Mouse (Mus musculus): ENCODE results near the gene Dnmt3a. TPM values are rescaled to one million over a fixed set of nuclear protein-coding genes. Genes with fewer than 3 reads are reported as not detected.

The Dnmt3a gene
- polyA plus RNA-seq, 1 experiment from 2014 or later, result 109 TPM

DNA sequence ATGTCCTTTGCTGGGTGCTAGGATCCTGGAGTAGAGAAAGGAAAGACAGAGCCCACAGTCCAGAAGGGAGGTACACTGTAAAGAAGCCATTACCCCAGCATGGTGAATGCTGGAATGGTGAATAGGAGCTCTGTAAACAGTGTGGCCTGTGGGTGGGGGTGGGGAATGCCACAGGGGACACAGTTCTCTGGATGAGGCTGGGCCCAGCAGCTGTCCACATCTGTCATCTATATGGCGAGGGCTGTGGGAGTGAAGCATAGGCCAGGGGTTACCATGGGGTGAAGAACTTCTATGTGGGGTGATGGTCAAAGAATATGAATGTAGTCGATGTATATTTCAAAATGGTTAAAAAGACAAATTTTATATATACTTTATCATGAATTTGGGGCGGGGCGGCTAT lies 52.9 kb downstream of the Dnmt3a start:
- Histone ChIP-seq H3K4me2 (no peak overlapping the region), H3K9me3 (no peaks in the 10 kb centered on the region), H3K4me3 (no peak overlapping the region), H3K27ac (replicated peaks) (no peak overlapping the region), H3K4me1 (replicated peaks) (peaks cover 11% of the 10 kb centered on the region; the same call in 1 of the 2 replicates), H3K36me3 (peaks cover 27% of the 10 kb centered on the region), H3K27me3 (no peaks in the 10 kb centered on the region), H3K9ac (no peak overlapping the region)
- WGBS, result 90% methylated on average over 4 of the region's 4 CpGs
- ATAC-seq (ENCODE audit: low FRiP score, low read depth), result no peak

DNA sequence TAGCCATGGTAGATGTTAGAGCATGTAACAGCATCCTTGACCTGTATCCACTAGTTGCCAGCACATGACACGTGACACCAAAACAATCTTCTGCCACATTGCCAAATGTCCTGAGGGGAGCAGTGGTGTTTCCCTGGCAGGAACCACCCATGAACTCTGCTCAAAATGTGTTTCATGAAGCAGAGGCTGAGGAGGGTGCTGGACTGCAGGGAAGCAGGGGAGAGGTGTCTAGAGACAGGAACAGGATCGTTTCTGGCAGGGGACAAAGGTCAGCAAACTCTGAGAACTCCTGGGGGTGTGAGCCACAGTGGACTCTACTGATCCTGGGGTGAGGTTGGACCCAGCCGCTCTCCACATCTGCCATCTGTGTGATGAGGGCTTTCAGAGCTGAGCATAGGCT lies 53.7 kb downstream of the Dnmt3a start:
- H3K4me1 ChIP-seq (replicated peaks), result peaks cover 11% of the 10 kb centered on the region; the same call in 1 of the 2 replicates
- no peak overlapping the region for H3K4me3 ChIP-seq
- H3K9me3 ChIP-seq, result no peaks in the 10 kb centered on the region
- WGBS, result 69% methylated on average over 3 of the region's 3 CpGs
- no peaks in the 10 kb centered on the region for H3K27me3 ChIP-seq
- no peak overlapping the region for H3K4me2 ChIP-seq
- H3K9ac ChIP-seq, result no peak overlapping the region
- ATAC-seq (ENCODE audit: low FRiP score, low read depth), result no peak
- H3K27ac ChIP-seq (replicated peaks), result no peak overlapping the region
- peaks cover 26% of the 10 kb centered on the region; the same call in 1 of the 2 replicates for H3K36me3 ChIP-seq

DNA sequence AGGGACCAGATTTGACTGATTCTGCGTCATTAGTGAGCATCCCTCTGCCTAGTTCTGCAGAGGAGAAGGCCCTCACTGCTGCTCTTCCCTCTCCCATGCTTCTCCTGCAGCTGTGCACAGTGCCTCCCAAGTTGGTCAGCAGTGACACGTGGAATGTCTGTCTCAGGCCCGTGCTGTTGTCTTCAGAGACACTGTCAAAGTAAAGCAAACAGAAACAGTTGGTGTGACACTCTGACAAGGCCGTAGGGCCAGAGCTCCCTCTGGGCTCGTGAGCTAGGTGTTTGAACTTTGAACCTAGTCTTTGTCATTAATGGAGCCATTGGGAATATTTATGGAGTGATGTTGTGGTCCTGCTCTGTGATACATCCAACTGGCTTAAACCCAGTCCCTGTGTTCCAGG lies 54.2 kb downstream of the Dnmt3a start:
- H3K27me3 ChIP-seq, result no peaks in the 10 kb centered on the region
- H3K36me3 ChIP-seq, result peaks cover 23% of the 10 kb centered on the region; the same call in 1 of the 2 replicates
- H3K4me3 ChIP-seq, result no peak overlapping the region
- no peak overlapping the region for H3K4me2 ChIP-seq
- H3K9me3 ChIP-seq, result no peaks in the 10 kb centered on the region
- no peak for ATAC-seq (ENCODE audit: low FRiP score, low read depth)
- no peak overlapping the region for H3K27ac ChIP-seq (replicated peaks)
- WGBS, result 62% methylated on average over 5 of the region's 5 CpGs
- peaks cover 11% of the 10 kb centered on the region; the same call in 1 of the 2 replicates for H3K4me1 ChIP-seq (replicated peaks)
- no peak overlapping the region for H3K9ac ChIP-seq

DNA sequence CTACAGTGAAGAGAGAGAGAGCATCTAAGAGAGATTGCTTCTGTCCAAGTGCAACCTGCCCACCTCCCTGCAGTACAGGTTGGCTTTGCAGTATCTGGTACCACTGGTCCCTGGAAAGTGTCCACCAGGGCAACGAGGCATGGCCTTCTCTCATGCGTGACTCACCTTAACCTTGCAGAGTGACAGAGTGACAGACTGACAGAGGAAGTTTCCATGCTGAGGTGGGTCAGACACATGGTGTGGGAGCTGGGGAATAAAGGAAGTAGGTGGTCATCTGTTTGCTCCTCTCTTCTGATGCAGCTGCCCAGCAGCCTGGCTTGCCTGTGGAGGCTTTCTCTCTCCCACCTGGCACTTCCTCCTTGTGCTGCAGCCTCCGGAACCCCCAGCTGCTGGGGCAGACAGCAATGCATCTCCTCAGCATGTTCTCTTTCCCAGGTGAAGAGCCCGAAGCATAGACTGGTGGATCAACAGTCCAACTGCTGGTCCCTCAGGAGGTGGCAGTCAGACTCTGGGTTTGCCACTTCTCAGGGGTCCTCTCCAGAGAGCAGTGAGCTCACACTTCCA lies 55.9 kb downstream of the Dnmt3a start:
- WGBS, result 85% methylated on average over 4 of the region's 4 CpGs
- no peaks in the 10 kb centered on the region for H3K27me3 ChIP-seq
- H3K4me3 ChIP-seq, result no peak overlapping the region
- H3K36me3 ChIP-seq, result peaks cover 39% of the 10 kb centered on the region; the same call in 1 of the 2 replicates
- no peaks in the 10 kb centered on the region; the same call in 1 of the 2 replicates for H3K4me1 ChIP-seq (replicated peaks)
- no peaks in the 10 kb centered on the region for H3K9me3 ChIP-seq
- no peak overlapping the region for H3K4me2 ChIP-seq
- no peak overlapping the region for H3K9ac ChIP-seq
- no peak overlapping the region for H3K27ac ChIP-seq (replicated peaks)
- ATAC-seq (ENCODE audit: low FRiP score, low read depth), result no peak

DNA sequence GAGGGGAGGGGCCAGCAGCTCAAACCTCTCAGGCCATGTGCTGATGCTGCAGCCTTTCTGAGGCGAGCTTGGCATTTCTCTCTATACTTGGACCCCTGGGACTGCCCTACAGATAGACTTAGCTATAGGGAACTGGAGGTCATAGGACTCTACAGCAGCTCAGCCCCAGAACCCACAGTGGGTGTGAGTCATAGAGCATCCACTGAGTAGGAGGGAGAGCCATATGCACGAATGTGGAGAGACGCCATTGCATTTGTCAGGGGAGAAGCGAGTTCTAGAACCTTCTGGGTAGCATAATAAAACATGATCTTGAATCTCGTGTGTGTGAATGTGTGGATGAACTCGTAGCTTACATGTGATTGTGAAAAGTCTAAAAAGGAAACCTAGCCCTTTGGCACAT lies 56.4 kb downstream of the Dnmt3a start:
- WGBS, result 87% methylated on average over 6 of the region's 6 CpGs
- no peak for ATAC-seq (ENCODE audit: low FRiP score, low read depth)

DNA sequence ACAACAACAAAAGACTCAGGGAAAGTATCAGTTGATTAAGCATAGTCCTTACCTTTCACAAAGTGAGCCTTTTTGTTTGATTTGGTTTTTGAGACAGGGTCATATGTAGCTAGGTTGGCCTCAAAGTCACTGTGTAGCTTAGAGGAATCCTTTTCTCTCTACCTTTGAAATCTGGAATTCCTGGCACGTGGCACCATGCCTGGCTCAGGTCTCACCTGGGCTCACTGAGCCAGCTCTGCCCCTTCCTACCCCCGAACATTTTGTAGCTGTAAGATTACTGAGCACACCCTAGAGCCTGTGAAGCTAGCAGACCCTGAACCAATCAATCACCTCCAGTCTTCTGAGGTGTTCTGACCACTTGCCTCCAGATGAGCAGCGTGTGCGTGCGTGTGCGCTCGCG lies 58.4 kb downstream of the Dnmt3a start:
- no peaks in the 10 kb centered on the region for H3K27me3 ChIP-seq
- no peak overlapping the region for H3K4me3 ChIP-seq
- 92% methylated on average over 8 of the region's 8 CpGs for WGBS
- no peak overlapping the region for H3K9ac ChIP-seq
- H3K4me2 ChIP-seq, result no peak overlapping the region
- no peak overlapping the region for H3K27ac ChIP-seq (replicated peaks)
- H3K9me3 ChIP-seq, result no peaks in the 10 kb centered on the region
- H3K4me1 ChIP-seq (replicated peaks), result 0 out of 2 replicates have a peak, but pooled peaks cover 4% of the 10 kb centered on the region
- peaks cover 41% of the 10 kb centered on the region; the same call in 1 of the 2 replicates for H3K36me3 ChIP-seq
- ATAC-seq (ENCODE audit: low FRiP score, low read depth), result no peak

More for the DNA sequence above, 56.4 kb downstream of the Dnmt3a start:
- Histone ChIP-seq H3K9ac (no peak overlapping the region), H3K4me1 (replicated peaks) (no peaks in the 10 kb centered on the region; the same call in 1 of the 2 replicates), H3K27ac (replicated peaks) (no peak overlapping the region), H3K36me3 (peaks cover 40% of the 10 kb centered on the region; the same call in 1 of the 2 replicates), H3K4me3 (no peak overlapping the region), H3K9me3 (no peaks in the 10 kb centered on the region), H3K27me3 (no peaks in the 10 kb centered on the region), H3K4me2 (no peak overlapping the region)

DNA sequence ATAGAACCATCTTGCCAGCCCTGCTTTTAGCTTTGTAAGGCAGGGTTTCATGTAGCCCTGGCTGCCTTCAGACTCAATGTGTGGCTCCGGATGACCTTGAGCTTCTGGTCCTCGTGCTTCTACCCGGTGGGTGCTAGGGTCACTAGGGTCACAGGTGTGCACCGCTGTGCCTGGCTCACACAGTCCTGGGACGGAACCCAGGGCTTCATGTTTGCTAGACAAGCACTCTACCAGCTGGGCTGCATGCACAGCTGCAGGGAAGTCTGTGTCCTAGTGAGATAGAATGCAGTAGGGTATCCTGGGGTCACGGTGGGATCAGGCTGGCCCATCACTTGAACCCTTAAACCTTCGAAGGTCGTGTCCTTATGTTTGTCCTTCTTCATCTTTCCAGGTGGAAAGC lies 59.8 kb downstream of the Dnmt3a start:
- ATAC-seq (ENCODE audit: low FRiP score, low read depth), result no peak
- Histone ChIP-seq H3K27me3 (no peaks in the 10 kb centered on the region), H3K4me1 (replicated peaks) (peaks cover 4% of the 10 kb centered on the region; the same call in 1 of the 2 replicates), H3K36me3 (peaks cover 38% of the 10 kb centered on the region; the same call in 1 of the 2 replicates), H3K4me2 (no peak overlapping the region), H3K4me3 (no peak overlapping the region), H3K9me3 (no peaks in the 10 kb centered on the region), H3K27ac (replicated peaks) (no peak overlapping the region), H3K9ac (no peak overlapping the region)
- 91% methylated on average over 8 of the region's 8 CpGs for WGBS

DNA sequence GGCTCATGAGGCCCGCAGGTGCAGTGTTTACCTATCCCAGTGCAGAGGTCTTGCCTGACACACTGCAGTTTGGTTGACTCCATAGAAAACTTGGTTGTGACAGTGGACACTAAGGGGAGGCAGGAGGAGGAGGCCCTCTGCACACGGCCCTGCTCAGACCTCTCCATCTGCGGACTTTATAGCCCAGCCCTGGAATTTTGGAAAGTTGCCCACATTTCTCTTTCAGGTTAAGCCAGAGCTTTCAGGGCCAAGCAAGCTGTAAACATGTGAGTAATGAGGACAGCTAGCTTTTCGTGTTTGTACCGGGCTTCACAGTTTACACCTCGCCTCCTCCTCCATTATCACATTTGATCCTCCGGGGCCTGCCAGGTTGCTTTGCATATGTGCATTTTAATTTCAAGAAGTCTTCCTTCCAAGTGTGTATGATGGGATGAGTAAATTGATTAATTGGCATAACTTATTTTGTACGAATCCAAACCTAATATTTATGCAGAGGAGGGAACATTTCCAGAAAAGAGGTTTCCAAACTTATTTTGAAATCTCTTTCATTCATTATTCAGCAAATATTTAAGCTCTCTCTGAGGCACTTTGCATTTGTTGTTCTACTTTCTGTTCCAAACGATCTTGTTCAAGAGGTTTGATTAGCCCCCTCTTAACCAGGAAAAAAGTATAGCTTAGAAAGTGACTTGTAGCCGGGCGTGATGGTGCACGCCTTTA lies 61.0 kb downstream of the Dnmt3a start:
- Histone ChIP-seq H3K9me3 (no peaks in the 10 kb centered on the region), H3K27me3 (no peaks in the 10 kb centered on the region), H3K4me3 (no peak overlapping the region), H3K4me1 (replicated peaks) (peaks cover 16% of the 10 kb centered on the region), H3K4me2 (no peak overlapping the region), H3K36me3 (peaks cover 31% of the 10 kb centered on the region; the same call in 1 of the 2 replicates), H3K27ac (replicated peaks) (no peak overlapping the region), H3K9ac (no peak overlapping the region)
- no peak for ATAC-seq (ENCODE audit: low FRiP score, low read depth)
- WGBS, result 67% methylated on average over 12 of the region's 12 CpGs

DNA sequence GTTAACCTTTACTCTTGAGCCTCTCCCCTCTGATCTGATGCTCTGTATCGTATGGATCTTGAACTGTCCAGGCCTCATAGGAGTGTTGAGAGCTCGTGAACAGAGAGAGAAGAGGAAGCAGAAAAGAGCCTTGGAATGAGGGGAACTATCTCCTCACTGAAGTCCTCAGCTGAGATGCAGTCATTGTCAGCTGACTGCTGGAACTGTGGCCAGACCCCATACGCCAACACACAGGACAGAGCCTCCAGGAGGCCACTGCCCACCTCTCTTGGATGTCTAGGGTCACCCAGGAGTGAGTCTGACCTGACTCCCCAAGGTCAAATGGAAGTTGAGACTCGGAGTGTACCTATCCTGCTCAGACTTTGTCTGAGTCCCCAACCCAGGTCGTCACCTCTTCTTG lies 62.3 kb downstream of the Dnmt3a start:
- 83% methylated on average over 5 of the region's 5 CpGs for WGBS
- no peak overlapping the region for H3K27ac ChIP-seq (replicated peaks)
- ATAC-seq (ENCODE audit: low FRiP score, low read depth), result no peak

DNA sequence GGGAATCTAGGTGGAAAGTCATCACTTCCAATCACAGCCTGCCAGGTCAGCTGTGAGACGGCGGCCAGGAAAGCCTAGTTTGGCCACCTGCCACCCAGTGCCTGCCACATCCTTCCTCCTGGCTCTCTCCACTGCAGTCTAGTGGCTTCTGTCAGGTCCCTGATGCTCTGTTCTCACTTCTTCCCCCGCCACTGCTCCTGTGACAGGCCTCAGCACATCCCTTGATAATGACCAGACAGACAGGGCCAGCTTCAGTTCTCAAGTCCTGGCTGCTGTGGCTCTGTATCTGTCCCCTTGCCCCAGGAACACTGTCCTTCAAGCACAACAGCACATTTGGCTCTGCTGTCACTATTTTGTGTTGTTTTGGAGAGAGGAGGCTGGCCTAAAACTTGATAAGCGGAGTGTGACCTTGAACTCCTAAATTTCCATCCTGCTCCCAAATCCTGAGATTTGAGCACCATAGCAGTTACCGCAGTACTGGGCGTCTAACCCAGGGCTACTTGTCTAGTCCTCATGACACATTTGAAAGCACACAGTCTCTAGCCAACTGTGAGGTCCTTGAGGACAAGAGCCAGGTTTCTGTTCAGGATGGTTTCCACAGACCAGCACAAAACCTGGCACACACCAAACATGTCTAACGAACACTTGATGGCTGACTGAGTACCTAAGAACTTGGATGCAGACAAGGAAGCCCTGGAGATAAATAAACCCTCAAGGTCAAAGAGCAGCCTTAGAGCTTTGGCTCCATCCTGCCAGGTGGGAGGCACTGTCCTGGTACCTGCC lies 63.1 kb downstream of the Dnmt3a start:
- no peak overlapping the region for H3K4me2 ChIP-seq
- H3K36me3 ChIP-seq, result peaks cover 22% of the 10 kb centered on the region
- H3K9me3 ChIP-seq, result no peaks in the 10 kb centered on the region
- no peaks in the 10 kb centered on the region for H3K27me3 ChIP-seq
- H3K9ac ChIP-seq, result no peak overlapping the region
- no peak overlapping the region for H3K4me3 ChIP-seq
- H3K4me1 ChIP-seq (replicated peaks), result peaks cover 22% of the 10 kb centered on the region
- 77% methylated on average over 7 of the region's 7 CpGs for WGBS
- no peak overlapping the region for H3K27ac ChIP-seq (replicated peaks)
- ATAC-seq (ENCODE audit: low FRiP score, low read depth), result no peak

More for the DNA sequence above, 62.3 kb downstream of the Dnmt3a start:
- Histone ChIP-seq H3K9ac (no peak overlapping the region), H3K36me3 (peaks cover 22% of the 10 kb centered on the region; the same call in 1 of the 2 replicates), H3K9me3 (no peaks in the 10 kb centered on the region), H3K4me3 (no peak overlapping the region), H3K4me2 (no peak overlapping the region), H3K4me1 (replicated peaks) (peaks cover 22% of the 10 kb centered on the region), H3K27me3 (no peaks in the 10 kb centered on the region)

DNA sequence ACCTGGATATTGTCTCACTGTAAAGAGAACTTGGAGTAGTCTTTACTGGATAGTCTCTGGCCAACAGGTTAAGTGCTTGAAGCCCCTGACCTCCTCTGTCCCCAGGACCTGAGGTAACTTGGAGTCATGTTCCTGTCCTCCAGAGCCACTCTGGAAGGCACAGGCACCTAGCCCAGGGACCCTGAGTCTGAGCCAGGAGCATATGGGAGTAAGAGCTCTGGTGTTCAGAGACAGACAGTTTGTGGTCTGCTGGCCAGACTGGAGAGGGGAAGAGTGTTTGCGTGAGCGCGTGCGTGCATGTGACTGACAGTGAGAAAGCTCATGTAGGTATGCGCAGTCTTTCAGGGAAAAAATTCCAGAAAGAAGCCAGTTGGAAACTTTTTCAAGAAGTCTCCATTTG lies 64.2 kb downstream of the Dnmt3a start:
- 93% methylated on average over 5 of the region's 5 CpGs for whole genome bisulfite sequencing
- Histone ChIP-seq H3K9ac (no peak overlapping the region), H3K36me3 (peaks cover 26% of the 10 kb centered on the region), H3K4me3 (no peak overlapping the region), H3K4me1 (replicated peaks) (peaks cover 22% of the 10 kb centered on the region), H3K9me3 (no peaks in the 10 kb centered on the region), H3K4me2 (no peak overlapping the region), H3K27me3 (no peaks in the 10 kb centered on the region), H3K27ac (replicated peaks) (no peak overlapping the region)
- ATAC-seq (ENCODE audit: low FRiP score, low read depth), result no peak
